Mouse (Mus musculus): ENCODE measurements around the gene Zbtb7a. TPM values are rescaled to one million over a fixed set of nuclear protein-coding genes. Genes with fewer than 3 reads are reported as not detected.

Gene Zbtb7a
- total and polyA plus RNA-seq, 2 experiments from 2014 or later: 32.3 to 57.8 TPM

DNA sequence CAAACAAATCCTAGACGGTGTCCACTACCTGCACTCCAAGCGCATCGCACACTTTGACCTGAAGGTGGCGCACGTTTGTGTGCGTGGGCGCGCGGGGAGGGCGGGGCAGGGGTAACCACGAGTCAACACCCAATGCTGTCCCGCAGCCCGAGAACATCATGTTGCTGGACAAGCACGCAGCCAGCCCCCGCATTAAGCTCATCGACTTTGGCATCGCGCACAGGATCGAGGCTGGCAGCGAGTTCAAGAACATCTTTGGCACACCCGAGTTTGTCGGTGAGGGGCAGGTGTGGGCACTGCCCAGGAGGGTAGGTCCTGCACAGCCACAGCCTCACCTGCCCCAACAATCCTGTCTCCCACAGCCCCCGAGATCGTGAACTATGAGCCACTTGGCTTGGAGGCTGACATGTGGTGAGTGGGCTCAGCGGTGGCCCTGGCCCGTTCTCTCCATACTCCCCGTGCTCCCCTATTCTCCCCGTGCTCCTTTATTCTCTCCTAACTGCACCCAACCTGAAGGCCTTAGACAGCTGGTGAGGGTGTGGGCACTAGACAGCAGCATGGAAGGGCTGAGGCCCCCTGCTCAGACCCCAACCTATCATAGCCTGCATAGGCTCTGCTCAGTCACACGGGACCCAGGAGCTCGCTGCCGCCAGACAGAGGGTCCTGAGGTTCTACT lies 55.4 kb downstream of the Zbtb7a start:
- H3K9me3 ChIP-seq (replicated peaks; ENCODE audit: control insufficient read depth, low read length): no peaks in the 10 kb centered on the region
- no peak overlapping the region for H3K9ac ChIP-seq (replicated peaks; ENCODE audit: low read depth, low read length)
- H3K4me2 ChIP-seq (ENCODE audit: low read depth, low read length): no peak overlapping the region
- peaks cover 15% of the 10 kb centered on the region; the same call in 1 of the 2 replicates for H3K4me1 ChIP-seq (ENCODE audit: control insufficient read depth, insufficient read depth)
- peaks cover 23% of the 10 kb centered on the region; the same call in 1 of the 2 replicates for H3K36me3 ChIP-seq (replicated peaks; ENCODE audit: control insufficient read depth, insufficient read depth, low read length)
- ATAC-seq (ENCODE audit: insufficient read depth, low read depth): no peak
- 65% methylated on average over 31 of the region's 31 CpGs for WGBS
- DNase-seq (ENCODE audit: low spot score): no peak
- no peak overlapping the region for H3K4me3 ChIP-seq (ENCODE audit: low read depth, low read length)
- TF ChIP-seq EP300 (IDR thresholded peaks at IDR 0.05; ENCODE audit: low read depth): no peak
- TF ChIP-seq CTCF (IDR thresholded peaks at IDR 0.05; ENCODE audit: low read depth): peak; percentile 51
- peak overlapping the region; percentile 98 for H3K27ac ChIP-seq (ENCODE audit: low read depth)
- H3K27me3 ChIP-seq (ENCODE audit: control insufficient read depth, insufficient read depth, low read length): no peaks in the 10 kb centered on the region

DNA sequence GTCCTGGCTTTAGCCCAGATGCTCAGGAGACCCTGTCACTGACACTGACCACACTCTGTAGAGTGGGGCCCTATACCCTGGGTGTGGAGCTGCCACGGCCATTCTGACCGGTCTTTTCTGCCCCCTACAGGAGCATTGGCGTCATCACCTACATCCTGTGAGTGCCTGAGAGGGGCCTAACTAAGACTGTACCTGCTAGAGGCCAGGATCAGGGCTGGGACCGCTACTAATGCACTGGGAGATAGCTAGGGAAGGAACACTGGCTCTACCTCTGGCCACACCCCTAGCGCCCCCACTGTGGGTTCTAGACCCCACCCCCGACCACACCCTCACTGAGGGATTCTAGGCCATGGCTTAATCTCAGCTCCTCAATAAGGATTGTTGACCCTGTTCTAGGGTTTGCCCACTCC lies 55.9 kb downstream of the Zbtb7a start:
- Histone ChIP-seq H3K36me3 (replicated peaks; ENCODE audit: control insufficient read depth, insufficient read depth, low read length) (peaks cover 23% of the 10 kb centered on the region; the same call in 1 of the 2 replicates), H3K9ac (replicated peaks; ENCODE audit: low read depth, low read length) (no peak overlapping the region), H3K4me1 (ENCODE audit: control insufficient read depth, insufficient read depth) (peaks cover 14% of the 10 kb centered on the region; the same call in 1 of the 2 replicates), H3K4me3 (ENCODE audit: low read depth, low read length) (no peak overlapping the region), H3K27me3 (ENCODE audit: control insufficient read depth, insufficient read depth, low read length) (no peaks in the 10 kb centered on the region), H3K4me2 (ENCODE audit: low read depth, low read length) (no peak overlapping the region), H3K9me3 (replicated peaks; ENCODE audit: control insufficient read depth, low read length) (no peaks in the 10 kb centered on the region), H3K27ac (ENCODE audit: low read depth) (peak overlapping the region; percentile 98)
- no peak for TF ChIP-seq EP300 (IDR thresholded peaks at IDR 0.05; ENCODE audit: low read depth)
- TF ChIP-seq CTCF (IDR thresholded peaks at IDR 0.05; ENCODE audit: low read depth): peak; percentile 31
- DNase-seq (ENCODE audit: low spot score) (no peak), ATAC-seq (ENCODE audit: insufficient read depth, low read depth) (no peak)
- WGBS: 53% methylated on average over 6 of the region's 6 CpGs

DNA sequence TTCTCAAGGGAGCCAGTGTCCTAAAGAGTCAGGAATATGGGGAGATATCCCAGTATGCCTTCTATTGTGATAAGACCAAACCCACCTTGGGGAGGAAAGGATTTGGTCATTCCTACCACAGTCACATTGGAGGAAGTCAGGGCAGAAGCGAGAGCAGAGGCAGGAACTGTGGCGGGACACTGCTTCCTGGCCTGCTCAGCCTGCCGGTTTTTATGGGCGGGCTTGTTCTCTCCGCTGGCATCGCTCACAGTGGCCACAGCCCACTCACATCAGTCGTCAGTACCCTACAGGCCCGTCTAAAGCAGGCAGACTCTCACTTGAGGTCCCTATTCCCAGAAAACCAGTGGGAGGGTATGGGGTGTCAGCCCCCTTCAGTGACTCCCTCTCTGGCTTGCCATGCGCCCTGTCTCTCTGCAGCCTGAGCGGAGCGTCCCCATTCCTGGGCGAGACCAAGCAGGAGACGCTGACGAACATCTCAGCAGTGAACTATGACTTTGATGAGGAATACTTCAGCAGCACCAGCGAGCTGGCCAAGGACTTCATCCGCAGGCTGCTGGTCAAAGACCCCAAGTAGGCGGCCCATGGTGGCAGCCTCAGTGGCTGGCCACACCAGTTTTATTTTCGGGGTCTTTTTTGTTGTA lies 56.4 kb downstream of the Zbtb7a start:
- DNase-seq (ENCODE audit: low spot score) (no peak), ATAC-seq (ENCODE audit: insufficient read depth, low read depth) (no peak)
- H3K4me3 ChIP-seq (ENCODE audit: low read depth, low read length): no peak overlapping the region
- H3K4me2 ChIP-seq (ENCODE audit: low read depth, low read length): peak overlapping the region; percentile 69; the same call in 1 of the 2 replicates
- no peak overlapping the region for H3K9ac ChIP-seq (replicated peaks; ENCODE audit: low read depth, low read length)
- peaks cover 14% of the 10 kb centered on the region; the same call in 1 of the 2 replicates for H3K4me1 ChIP-seq (ENCODE audit: control insufficient read depth, insufficient read depth)
- H3K36me3 ChIP-seq (replicated peaks; ENCODE audit: control insufficient read depth, insufficient read depth, low read length): peaks cover 22% of the 10 kb centered on the region; the same call in 1 of the 2 replicates
- 74% methylated on average over 18 of the region's 18 CpGs for WGBS
- peak overlapping the region; percentile 98 for H3K27ac ChIP-seq (ENCODE audit: low read depth)
- H3K27me3 ChIP-seq (ENCODE audit: control insufficient read depth, insufficient read depth, low read length): no peaks in the 10 kb centered on the region
- no peaks in the 10 kb centered on the region for H3K9me3 ChIP-seq (replicated peaks; ENCODE audit: control insufficient read depth, low read length)
- TF ChIP-seq EP300 (IDR thresholded peaks at IDR 0.05; ENCODE audit: low read depth) (no peak), CTCF (IDR thresholded peaks at IDR 0.05; ENCODE audit: low read depth) (no peak)

DNA sequence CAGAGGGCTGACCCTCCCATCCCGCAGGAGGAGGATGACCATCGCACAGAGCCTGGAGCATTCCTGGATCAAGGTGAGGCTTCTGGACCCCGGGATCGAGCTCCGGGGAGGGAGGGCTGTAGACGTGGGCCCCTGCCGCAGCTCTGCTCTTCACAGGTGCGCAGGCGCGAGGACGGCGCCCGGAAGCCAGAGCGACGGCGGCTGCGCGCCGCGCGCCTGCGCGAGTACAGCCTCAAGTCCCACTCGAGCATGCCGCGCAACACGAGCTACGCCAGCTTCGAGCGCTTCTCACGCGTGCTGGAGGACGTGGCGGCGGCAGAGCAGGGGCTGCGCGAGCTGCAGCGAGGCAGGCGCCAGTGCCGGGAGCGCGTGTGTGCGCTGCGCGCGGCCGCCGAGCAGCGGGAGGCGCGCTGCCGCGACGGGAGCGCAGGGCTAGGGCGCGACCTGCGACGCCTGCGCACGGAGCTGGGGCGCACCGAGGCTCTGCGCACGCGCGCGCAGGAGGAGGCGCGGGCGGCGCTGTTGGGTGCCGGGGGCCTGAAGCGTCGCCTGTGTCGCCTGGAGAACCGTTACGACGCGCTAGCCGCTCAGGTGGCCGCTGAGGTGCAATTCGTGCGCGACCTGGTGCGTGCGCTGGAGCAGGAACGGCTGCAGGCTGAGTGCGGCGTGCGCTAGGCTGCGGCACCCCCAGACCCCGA lies 57.4 kb downstream of the Zbtb7a start:
- peak; percentile 90 for DNase-seq (ENCODE audit: low spot score)
- Histone ChIP-seq H3K4me1 (ENCODE audit: control insufficient read depth, insufficient read depth) (peaks cover 14% of the 10 kb centered on the region; the same call in 1 of the 2 replicates), H3K9me3 (replicated peaks; ENCODE audit: control insufficient read depth, low read length) (no peaks in the 10 kb centered on the region), H3K9ac (replicated peaks; ENCODE audit: low read depth, low read length) (peak overlapping the region; percentile 55), H3K36me3 (replicated peaks; ENCODE audit: control insufficient read depth, insufficient read depth, low read length) (0 out of 2 replicates have a peak, but pooled peaks cover 12% of the 10 kb centered on the region), H3K4me3 (ENCODE audit: low read depth, low read length) (peak overlapping the region; percentile 54), H3K27me3 (ENCODE audit: control insufficient read depth, insufficient read depth, low read length) (no peaks in the 10 kb centered on the region), H3K4me2 (ENCODE audit: low read depth, low read length) (peak overlapping the region; percentile 69), H3K27ac (ENCODE audit: low read depth) (peak overlapping the region; percentile 98)
- ATAC-seq (ENCODE audit: insufficient read depth, low read depth): peak; percentile 70
- TF ChIP-seq CTCF (IDR thresholded peaks at IDR 0.05; ENCODE audit: low read depth) (no peak), EP300 (IDR thresholded peaks at IDR 0.05; ENCODE audit: low read depth) (no peak)
- under 1% methylated on average over 91 of the region's 93 CpGs for WGBS

DNA sequence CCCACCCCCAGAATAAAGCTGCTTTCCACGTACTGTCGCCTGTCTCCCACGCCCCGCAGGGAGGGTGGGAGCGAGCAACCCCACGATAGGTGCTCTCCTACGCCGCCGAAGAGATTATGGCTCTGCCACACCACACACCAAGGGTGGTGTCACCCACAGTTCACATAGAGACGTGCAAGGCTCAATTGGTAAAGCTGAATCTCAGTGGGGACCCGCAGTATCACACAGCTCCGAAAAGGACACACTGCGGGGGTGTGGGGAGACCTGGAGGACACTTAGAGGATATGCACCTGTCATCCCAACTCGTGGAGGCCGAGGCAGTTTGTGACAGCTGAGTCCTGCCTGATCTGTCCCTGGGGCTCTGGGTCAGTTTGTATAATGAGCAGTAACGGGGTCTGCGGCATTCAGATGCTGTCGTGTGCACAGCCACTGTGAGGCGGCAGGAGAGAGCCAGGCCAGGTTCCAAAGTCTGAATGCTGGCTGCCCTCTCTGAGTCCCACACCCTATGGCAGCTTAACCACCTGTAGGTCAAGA lies 58.0 kb downstream of the Zbtb7a start:
- DNase-seq (ENCODE audit: low spot score) (peak; percentile 62), ATAC-seq (ENCODE audit: insufficient read depth, low read depth) (0 out of 2 replicates have a peak, but pooled peaks have one; percentile 0)
- H3K4me1 ChIP-seq (ENCODE audit: control insufficient read depth, insufficient read depth): peaks cover 14% of the 10 kb centered on the region; the same call in 1 of the 2 replicates
- whole genome bisulfite sequencing: 4% methylated on average over 19 of the region's 19 CpGs
- H3K27me3 ChIP-seq (ENCODE audit: control insufficient read depth, insufficient read depth, low read length): no peaks in the 10 kb centered on the region
- 0 out of 2 replicates have a peak, but pooled peaks cover 6% of the 10 kb centered on the region for H3K36me3 ChIP-seq (replicated peaks; ENCODE audit: control insufficient read depth, insufficient read depth, low read length)
- H3K4me2 ChIP-seq (ENCODE audit: low read depth, low read length): peak overlapping the region; percentile 69
- TF ChIP-seq EP300 (IDR thresholded peaks at IDR 0.05; ENCODE audit: low read depth) (no peak), CTCF (IDR thresholded peaks at IDR 0.05; ENCODE audit: low read depth) (no peak)
- peak overlapping the region; percentile 55 for H3K9ac ChIP-seq (replicated peaks; ENCODE audit: low read depth, low read length)
- H3K27ac ChIP-seq (ENCODE audit: low read depth): peak overlapping the region; percentile 98
- H3K9me3 ChIP-seq (replicated peaks; ENCODE audit: control insufficient read depth, low read length): no peaks in the 10 kb centered on the region
- peak overlapping the region; percentile 54 for H3K4me3 ChIP-seq (ENCODE audit: low read depth, low read length)

All from heart, postnatal 0 days (tissue).